Mouse (Mus musculus): ENCODE data around the gene St3gal3. TPM values are rescaled to one million over a fixed set of nuclear protein-coding genes. Genes with fewer than 3 reads are reported as not detected.

Gene St3gal3
- total RNA-seq, 2 experiments from 2014 or later: 43.3 to 45.3 TPM

DNA sequence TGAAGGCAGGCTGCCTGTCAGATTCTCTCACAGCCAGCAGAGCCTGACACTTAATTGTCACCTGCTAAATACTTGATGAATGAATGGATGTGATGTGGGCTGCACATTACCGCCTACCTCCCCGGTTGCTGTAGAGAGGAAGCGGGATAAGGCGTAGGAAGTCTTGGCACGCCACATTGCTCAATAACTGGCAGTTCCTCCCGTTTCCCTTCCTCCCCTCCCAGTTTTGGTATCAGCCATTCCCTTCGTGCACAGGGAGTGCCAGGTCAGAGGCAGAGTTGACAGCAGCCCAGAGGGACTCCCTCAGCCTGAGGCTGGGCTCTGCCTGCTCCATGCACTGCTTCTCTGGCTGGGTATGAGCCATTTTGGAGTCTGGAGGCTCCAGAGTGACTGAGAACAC is 152.0 kb downstream of the St3gal3 start:
- peak; percentile 77 to 80 for DNase-seq

DNA sequence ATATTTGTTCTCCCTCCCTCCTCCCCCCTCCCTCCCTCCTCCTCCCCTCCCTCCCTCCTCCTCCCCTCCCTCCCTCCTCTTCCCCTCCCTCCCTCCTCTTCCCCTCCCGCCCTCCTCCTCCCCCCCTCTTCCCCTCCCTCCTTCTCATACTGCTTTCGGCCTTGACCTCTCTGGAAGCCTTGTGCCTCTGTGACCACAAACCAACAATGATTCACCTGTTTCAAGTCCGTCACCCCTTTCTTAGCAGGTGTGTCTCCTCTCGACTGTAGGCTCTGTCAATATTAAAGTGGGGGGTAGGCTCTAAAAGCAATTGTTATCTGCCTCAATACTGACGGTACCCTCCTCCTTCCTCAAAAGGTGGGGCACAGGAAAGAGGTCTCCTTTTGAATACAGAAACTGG is 153.2 kb downstream of the St3gal3 start:
- DNase-seq: no peak

DNA sequence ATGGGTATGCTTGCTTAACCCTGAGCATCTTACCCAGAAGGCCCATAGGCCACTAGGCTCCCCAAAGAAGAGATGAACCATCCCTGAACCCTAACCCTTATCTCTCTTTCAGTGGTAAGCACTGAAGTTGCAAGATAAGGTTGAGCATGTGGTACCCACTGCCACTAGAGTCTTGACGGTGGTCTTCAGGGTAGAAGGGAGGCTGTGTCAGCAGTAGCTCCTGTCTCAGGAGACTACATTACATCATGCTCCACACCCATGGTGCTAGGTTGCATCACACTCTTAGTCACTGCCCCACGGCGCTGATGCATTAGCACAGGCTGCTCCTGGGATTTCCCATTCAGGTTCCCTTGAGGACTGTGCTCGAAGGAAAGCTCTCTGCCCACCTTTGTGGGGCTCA is 154.6 kb downstream of the St3gal3 start:
- no peak for DNase-seq

DNA sequence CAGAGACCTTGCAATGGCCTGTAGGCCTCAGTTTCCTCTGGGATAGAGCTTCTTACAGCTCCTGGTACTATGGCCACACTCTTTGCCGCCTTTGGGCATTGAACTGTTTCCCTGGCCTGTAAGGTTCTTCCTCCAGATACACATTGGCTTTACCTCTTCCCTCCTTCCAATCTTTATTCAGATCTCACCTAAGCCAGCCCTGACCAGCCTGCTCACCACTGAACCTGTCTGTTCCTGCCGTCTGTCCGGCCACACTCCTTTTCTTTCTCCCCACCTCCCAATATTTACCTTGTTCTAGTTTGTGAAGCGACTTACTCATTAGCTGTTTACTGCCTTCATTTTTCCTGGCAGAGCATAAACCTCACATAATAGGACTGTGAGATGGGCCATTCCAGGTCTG is 155.5 kb downstream of the St3gal3 start:
- no peak for DNase-seq

DNA sequence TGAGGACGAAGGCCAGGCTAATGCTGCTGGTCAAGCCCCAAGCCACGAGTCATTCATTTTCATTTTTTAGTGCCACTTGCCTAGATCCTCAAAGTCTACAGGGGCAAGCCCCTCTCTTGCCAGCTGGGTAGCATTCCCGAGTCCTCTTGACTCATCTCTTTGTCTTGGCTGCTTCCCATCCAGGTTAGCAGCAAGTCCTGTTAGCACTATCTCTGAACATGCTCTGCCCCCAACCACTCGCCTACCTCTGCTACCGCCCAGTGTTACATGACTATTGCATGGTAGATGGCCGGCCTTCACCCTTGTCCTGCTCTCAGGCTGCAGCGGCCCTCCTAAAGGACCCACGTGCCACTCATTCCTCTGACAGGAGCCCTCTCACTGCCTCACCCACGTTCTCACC is 156.4 kb downstream of the St3gal3 start:
- no peak for DNase-seq

DNA sequence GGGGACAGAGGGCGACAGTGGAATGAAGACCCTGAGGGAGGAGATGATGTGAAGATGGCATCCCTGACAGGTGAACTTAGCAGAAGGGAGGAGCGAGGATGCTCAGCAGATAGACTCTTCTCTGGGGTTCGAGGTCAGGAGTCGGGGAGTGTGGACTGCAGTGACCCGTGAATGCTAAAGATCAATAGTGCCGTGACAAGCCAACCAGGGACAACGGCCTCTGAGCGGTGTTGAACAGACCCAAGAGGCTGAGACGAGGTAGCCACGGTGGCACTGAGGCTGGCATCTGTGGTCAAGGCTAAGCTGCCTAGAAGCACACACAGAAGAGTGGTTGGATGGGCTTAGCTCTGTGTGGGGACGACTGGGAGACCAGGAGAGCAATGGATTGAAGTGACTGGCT is 156.9 kb downstream of the St3gal3 start:
- no peak for DNase-seq

DNA sequence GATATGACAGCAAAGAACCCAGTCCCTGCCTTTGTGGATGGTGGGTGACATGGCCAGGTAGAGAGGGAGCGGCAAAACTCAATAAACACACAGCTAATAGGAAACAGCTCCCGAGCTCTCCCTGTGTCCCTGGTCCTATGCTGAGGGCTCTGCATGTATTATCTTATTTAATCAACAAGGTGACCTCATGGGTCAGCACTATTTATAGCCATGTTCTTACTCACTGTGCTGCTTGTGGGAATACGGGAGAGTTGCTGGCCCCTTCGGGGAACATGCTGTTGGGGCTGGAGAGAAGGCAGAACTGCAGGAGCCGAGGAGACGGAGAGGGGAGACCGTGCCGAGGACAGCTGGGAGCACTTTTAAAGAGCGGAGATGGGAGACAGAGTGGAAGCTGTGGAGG is 157.3 kb downstream of the St3gal3 start:
- no peak for DNase-seq

DNA sequence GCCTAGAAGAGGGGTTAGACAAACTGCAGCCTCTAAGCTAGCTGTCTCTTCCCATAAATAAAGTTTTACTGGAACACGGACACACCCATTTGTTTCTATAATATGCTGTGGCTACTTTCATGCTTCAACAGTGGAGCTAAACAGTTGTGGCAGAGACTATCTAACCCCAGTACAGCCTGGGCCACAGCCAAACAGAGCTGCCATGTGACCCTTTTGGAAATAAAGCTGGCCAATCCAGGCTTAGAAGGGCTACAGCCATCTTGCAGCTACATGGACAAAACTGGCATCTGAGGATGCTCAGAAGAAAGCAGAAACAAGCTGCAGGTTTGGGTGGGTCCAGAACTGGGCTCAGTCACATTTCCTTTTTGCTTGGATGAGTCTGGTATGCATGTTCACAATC is 158.9 kb downstream of the St3gal3 start:
- no peak for DNase-seq

DNA sequence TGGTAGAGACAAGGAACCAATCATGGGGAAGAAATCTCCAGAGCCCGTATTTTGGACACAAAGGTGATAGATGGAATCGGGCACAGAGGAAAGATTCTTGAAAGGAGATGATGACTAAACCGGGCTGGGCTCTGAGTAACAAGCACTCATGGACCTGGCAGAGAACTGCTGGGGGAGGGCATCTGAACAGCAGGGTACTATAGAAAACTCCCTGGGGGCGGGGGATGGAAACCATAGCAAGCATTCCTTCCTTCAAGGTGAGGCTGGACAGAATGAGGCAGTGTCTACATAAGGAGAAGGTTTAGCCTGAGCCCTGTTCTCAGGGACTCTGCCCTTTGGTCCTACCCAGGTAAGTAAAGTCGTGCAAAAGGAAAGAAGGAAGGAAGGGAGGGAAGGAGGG is 160.0 kb downstream of the St3gal3 start:
- no peak for DNase-seq

DNA sequence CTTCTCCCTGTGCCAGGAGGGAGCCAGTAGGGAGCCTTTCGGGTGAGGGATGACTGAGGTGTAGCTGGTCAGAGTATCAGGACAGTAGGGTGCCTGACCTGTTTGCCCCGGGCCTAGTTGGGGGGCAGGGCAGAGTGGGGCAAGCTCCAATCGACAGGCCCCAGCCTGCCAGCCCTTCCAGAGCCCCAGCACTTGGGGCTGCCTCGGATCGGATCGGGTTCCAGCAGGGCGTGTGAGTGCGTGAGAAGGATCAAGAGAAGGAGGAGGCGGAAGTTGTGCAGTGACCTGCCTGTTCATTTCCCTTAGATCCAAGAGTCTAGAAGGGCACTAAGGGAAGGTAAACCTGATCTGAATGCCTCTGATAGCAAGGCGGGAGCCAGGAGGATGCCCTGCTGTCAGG is 161.7 kb downstream of the St3gal3 start:
- DNase-seq: no peak

DNA sequence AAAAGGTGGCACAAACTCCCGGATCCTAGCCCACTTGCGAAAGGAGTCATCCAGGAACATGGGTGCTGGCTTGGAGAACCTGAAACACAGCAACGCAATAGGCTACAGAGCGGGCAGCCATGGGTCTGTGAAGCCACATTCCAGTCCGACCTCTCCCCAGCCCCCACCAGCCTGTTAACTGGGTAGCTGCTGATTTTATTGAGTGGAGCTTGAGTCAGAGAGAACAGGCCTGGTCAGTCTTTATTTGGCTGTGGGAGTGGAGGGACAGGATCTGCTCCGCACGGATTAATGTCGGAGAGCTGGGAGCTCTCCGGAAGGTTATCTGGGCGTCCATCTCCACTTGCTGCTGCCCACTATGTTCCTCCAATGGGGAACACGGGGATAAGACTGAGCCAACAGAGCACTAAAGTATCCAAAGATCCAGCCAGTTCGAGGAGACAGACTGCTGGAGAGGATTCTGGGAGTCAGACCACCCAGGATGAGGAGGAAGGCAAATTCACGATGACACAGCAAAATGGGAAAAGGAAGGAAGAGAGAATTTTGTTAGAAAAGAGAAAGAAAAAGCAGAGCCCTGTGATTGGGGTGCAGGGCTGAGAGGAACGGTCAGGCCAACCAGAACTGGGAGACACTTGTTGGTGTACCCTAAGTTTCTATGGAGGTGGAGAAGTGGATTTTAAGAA is 170.2 kb downstream of the St3gal3 start:
- no peak for DNase-seq

DNA sequence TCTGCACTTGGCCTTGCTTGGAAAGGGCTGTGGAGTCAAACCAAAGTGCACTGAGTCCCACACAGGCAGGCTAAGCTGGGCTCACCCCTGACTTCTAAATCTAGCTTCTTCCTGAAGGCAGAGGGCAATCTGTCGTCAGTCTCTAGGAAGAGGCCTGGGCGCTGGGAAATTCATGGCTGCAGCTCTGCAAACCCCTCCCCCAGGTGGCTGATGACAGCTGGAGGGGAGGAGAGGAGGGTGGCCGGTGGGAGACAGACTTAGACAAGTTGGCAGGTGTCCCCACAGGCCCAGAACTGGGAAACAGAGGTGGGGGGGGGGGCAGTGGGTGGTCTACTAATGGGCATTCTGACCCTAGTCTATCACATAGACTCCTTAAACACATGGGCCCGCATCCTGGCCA is 177.2 kb downstream of the St3gal3 start:
- DNase-seq: no peak

DNA sequence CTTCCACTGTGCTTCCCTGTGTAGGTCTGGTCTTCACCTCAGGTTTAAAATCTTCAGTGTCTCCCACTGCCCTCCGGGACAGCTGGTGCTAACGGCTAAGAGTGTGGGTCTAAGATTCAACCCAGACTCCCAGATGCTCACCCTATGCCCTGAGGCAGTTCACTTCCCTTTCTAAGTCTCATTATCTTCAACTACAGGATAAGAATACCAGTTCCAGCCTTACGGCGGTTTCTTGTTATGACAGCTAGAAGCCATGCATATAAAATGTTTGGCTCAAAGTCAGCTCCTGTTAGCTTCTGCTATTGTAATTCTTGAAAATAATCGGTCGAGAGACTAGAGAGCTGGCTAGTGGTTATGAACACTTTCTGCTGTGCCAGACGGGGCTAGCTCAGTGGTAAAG is 187.2 kb downstream of the St3gal3 start:
- no peak for DNase-seq

DNA sequence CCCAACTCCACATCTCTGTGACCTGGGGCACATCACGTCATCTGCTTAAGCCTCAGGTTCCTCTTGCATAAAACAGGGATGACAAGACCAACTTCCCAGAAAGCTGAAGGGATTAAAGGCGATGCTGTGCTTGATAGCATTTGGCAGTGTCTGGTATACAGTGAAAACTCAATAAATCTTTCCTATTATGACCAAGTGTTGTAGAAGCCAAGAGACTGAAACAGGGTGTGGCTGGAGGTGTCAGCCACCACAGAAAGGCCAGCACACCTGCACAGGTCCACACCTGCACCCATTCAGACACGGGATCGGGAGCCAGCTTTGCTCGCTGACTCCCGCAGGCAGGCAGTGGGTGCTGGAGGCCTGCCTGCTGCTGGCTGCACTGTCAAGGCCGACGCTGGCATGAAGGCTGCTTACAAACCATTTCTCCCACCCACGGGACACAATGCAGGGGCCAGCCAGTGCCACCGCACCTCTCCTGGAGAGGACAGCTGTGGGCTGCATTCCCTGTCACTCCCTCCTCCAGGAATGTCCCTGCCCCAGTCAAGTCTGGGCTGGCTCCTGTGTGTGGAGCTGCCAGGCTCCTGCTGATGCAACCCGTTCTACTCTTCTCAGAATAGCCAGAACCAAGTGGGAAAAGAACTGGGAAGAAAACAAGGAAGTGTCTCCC is 187.9 kb downstream of the St3gal3 start:
- DNase-seq: no peak

DNA sequence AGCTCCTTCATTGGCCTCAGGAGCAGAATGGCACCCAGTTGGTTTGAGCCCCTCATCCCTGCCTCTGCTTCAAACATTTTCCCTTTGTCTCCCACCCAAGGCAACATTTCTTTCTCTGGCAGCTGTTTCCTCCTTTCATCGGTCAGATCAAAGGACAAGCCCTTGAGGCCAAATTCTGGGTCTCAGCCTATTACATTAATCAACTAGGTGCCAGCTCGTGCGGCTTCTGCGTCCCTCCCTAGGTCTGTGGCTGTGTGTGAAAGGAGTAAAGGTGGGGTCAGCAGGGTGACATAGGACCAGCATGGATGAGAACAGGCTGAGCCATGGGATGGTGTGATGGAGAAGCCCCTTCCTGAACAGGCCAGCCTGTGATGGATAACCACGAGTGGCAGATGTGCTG is 191.4 kb downstream of the St3gal3 start:
- no peak for DNase-seq

DNA sequence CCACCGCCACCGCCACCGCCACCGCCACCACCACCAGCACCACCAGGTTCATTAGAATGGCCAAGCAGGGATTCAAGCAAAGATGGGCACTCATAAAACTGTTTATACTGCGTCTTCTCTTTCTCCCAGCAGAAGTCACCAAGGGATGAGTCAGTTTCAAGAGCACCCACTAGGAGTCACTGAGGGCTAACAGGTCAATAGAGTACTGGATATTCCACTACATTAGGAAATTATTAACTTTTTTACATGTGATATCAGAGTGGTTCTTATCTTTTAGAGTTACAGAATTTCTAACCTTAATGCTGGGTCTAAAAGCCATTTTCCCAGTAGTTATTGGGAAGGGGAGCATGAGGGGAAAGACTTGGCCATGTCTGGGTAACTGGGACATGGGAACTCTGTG is 197.8 kb downstream of the St3gal3 start:
- no peak for DNase-seq

DNA sequence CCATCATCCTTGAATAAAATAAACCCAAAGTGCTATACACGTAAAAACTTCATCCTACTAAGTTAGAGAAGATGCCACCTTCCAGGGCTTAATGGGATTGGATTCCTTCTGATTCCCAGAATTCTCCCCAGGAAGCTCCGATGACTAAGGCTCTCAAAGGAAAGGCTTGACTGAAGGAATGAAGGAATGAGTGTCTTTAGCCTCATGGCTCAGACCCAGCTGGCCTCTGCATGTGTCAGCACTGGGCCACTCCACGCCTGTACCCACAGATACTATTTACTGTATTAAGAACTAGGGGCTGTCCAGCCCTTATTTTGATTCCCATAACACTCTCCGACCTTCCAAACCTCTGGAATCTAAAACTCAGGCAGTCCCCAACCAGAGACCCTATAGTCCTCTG is 200.6 kb downstream of the St3gal3 start:
- no peak for DNase-seq

DNA sequence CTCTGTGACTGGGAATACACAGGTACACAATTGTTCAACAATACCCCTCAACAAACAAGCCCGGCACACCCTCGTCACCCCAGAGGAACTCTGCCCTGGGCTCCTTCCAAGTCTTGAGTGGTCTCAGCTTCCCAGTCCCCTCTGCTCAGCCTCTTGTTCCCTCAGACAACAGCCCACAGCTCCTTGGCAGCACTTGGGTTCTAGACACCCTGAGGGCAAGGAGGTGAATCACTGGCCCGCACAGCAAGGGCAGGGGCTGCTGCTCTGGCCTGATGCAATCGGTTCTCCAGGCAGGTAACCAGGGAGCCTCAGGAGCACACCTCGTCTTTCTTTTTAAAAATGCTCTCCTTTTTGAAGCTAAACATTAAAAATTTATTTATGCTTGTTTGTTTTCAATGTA is 201.5 kb downstream of the St3gal3 start:
- no peak for DNase-seq

DNA sequence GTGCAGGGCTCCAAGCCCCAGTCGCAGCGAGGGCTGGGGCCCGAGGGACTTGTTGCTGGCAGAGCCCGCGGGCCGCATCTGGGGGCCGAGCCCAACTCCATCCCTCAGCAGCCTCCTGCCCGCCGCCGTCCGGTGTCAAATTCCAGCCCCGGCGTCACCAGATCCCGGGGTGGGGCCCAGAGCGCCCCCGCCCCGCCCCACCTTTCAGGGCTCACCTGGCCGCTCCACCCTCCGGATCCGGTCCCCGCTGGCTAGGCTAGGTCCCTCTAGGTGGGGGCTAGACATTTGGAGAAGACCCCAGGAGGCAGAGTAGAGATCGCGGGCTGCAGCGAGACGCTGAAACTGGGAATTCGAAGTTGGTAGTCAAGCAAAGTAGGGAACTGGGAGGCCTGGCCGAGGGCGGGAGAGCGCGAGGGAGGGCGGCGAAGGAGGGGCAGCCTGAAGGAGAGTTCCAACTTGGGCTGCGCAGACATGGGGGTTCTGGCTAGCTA is 205.3 kb downstream of the St3gal3 start, which contains the start of gene Artn:
Artn (minus strand) TSS at position 373 of the 491 bp plus-strand sequence.
- DNase-seq: no peak

DNA sequence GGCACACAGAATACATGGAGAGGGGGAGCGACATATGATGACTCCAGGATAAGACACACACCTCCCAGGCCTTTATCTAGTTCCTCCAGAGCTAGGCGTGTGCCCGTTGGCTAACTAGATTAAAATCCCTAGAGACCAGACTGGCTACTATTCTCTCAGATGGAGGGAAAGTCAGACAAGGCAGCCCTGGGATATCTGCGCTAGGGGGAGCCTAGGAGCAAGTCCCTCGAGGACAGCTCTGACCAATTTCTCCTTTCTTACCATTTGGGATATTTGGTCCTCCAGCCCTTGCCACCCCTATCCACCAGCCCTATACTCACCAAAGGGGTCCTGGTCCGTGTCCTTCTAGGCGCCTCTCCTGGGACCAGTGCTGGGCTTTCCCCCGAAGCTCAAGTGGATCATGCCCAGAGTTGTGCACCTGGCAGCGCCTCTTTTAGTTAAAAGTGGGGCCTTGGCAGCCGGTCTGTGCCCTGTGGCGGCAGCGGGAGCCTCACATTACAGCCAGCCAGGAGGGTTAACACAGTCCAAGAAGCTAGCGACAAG is 205.9 kb downstream of the St3gal3 start:
- DNase-seq: no peak

DNA sequence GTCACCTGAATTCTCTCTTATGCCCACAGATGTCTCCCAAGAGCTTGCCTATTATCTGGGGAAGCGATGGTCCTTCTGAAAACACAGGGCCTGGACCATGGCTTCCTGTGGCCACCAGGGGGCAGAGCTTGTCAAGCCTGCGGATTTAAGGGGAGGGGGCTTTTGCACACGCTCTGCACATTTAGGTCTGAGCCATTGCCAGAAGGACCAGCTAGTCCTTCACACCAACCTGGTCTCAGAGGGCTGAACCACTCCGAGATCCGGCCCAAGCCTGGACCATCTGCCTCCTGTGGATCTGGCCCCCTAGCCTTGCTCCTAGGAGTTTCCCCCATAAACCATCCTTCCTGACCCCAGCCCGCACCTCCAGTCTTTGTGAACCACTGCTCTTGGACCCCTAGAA is 206.5 kb downstream of the St3gal3 start:
- DNase-seq: no peak

DNA sequence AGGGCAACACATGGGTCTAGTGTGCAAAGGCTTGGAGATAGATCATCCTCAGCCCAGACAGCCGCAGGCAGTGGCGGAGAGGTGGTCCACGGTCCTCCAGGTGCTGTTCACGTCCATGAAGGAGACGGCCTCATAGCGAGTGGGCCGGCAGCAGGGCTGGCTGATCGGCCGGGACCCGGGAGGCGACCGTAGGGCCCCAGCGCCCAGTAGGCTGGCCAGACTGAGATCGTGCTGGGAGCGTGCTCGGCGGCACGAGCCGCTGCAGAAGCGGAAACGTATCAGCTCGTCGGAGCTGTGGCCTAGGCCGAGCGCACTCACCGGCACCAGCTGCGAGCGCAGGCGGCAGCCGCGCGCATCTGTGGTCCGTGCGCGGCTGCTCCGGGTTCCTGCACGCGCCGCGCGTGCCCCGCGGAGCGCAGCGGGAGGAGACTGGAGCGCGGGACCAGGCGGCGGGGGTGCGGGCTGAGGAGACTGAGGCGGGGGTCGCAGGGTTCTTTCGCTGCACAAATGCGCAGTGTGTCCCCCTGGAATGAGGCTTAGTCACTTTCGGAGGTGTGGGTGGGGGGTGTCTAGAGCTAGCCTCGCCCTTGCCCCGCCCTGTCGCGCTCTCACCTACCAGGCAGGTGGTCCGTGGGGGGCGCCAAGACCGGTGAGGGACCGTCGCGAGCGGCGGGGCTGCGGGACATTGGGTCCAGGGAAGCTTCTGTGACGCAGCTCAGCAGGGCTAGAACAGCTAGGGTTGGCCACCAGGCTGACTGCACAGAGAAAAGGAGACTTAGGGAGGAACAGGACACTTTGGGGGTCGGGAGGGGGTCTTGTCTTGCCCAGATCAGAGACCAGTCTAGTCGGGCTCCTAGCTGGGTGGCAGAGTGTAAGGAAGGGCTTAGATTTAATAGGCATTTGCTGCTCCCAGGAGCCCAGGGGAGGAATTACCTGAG is 207.9 kb downstream of the St3gal3 start:
- peak in 1 of 2 experiments; percentile 54 for DNase-seq

DNA sequence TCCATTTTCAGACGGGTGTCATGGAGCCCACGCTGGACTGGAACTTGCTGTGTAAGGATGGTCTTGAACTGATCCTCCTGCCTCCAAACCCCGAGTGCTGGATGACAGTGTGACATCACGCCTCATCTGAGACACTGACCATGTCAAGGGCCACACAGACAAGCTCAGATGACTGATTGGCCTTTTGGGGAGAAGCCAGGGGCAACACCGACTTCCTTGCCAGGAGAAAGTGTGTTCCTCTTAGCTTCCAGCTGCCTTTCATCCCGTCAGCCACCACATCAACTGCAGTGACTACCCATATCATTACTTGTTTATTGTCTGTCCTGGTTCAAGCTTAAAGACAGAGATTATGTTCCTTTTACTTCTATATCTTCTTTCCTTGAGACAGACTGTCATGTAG is 209.8 kb downstream of the St3gal3 start:
- DNase-seq: no peak

All from layer of hippocampus, postnatal 36 days (tissue).